15 mouse cellular contexts compared by ENCODE assay signal in the genomic region with DNA sequence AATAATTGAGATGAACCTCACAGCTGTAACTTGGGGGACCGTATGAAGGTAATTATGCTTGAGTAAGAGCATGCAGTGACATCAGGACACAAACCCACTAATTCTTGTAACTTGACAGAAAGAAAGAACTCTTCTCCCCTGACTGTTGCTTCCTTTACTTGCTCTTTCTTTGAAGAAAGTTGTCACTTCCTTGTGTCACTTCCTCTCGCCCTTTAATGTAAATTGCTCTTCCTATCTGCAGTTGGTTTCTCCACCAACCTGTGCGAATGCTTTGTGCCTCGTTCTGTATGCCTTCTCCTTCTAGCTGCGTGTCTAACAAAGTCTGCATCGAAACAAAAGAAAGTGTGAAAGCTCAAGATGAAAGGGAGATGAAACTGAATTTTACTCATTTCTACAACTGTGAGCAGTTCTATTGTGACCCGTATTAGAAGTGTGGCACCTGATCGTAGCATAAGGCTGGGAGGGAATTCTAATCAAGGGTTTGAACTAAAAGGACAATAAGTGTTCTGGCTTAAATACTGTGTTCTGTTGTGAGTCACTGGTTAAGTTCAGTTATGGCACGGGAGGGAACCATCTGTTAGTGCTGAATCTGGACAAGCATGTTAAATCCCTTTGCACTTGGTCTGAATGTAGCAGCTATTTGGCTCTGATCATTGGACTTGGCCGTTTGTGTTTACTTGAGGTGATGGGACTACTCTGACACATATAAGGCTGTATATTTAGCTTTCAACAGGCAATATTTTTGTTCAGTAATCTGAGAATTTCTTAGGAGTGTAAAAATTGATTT.
A peak's percentile ranks its signal among the peaks of the same experiment; 100 is the strongest.
DNase-seq lines count a peak whose midpoint lies in the region; ATAC-seq lines count a peak whose summit lies in the region.
"Had no signal": no experiment of that assay in that cellular context is flagged by ENCODE, and none has a peak within 500 bp of the region (broad histone marks: within the 10 kb centered on the region; RNA-seq: fewer than 3 reads in every experiment).

No protein-coding gene starts in this region.

- whole genome bisulfite sequencing in forebrain, embryonic 15.5 days = 65% methylated on average over 10 of the region's 10 CpGs
- WGBS in forebrain, embryonic 16.5 days = 63% methylated on average over 10 of the region's 10 CpGs

- H3K4me3 ChIP-seq in forebrain, embryonic 15.5 days = no peak overlapping the region
- no peak overlapping the region for H3K4me3 ChIP-seq in forebrain, embryonic 16.5 days (replicated peaks; ENCODE audit: low read length)
- H3K4me3 ChIP-seq: erythroblast, embryonic 14.5 days; myocyte had no signal

- H3K36me3 ChIP-seq in forebrain, embryonic 15.5 days = no peaks in the 10 kb centered on the region
- H3K36me3 ChIP-seq in forebrain, embryonic 16.5 days (ENCODE audit: control insufficient read depth, insufficient read depth) = no peaks in the 10 kb centered on the region

- 0 out of 2 replicates have a peak, but pooled peaks have one; percentile 26 for ATAC-seq in forebrain, embryonic 15.5 days (replicated peaks)
- no peak for ATAC-seq in forebrain, embryonic 16.5 days
- ATAC-seq in megakaryocyte, adult 5-6 weeks (ENCODE audit: poor library complexity, severe bottlenecking) = peak; percentile 81
- ATAC-seq in erythroid progenitor cell, adult 5-6 weeks (replicated peaks; ENCODE audit: low FRiP score, poor library complexity, severe bottlenecking) = no peak
- ATAC-seq: hindbrain, embryonic 16.5 days had no signal

- no peaks in the 10 kb centered on the region for H3K4me1 ChIP-seq in forebrain, embryonic 15.5 days
- H3K4me1 ChIP-seq in forebrain, embryonic 16.5 days (replicated peaks; ENCODE audit: control insufficient read depth, insufficient read depth, low read length) = 0 out of 2 replicates have a peak, but pooled peaks cover 2% of the 10 kb centered on the region

- no peak overlapping the region for H3K4me2 ChIP-seq in forebrain, embryonic 15.5 days (replicated peaks)
- H3K4me2 ChIP-seq in forebrain, embryonic 16.5 days (ENCODE audit: low read length) = no peak overlapping the region
- H3K4me2 ChIP-seq: liver, embryonic 11.5 days had no signal

- no peaks in the 10 kb centered on the region for H3K27me3 ChIP-seq in forebrain, embryonic 15.5 days
- H3K27me3 ChIP-seq in forebrain, embryonic 16.5 days (replicated peaks; ENCODE audit: control insufficient read depth, insufficient read depth, low read length) = no peaks in the 10 kb centered on the region

- H3K27ac ChIP-seq in forebrain, embryonic 15.5 days (replicated peaks) = no peak overlapping the region
- H3K27ac ChIP-seq in forebrain, embryonic 16.5 days (ENCODE audit: low read length) = no peak overlapping the region

- no peak overlapping the region for H3K9ac ChIP-seq in forebrain, embryonic 15.5 days (replicated peaks)
- no peak overlapping the region for H3K9ac ChIP-seq in forebrain, embryonic 16.5 days (replicated peaks; ENCODE audit: low read depth, low read length)

- no peaks in the 10 kb centered on the region for H3K9me3 ChIP-seq in forebrain, embryonic 15.5 days
- H3K9me3 ChIP-seq in forebrain, embryonic 16.5 days (ENCODE audit: control insufficient read depth, low read length) = no peaks in the 10 kb centered on the region

- peak; percentile 21 to 32 for DNase-seq in CD8-positive naive resting alpha-beta T cell, adult 2 months (ENCODE audit: low read depth in 2 of 2, low spot score in 2 of 2)
- DNase-seq in thymus, postnatal 14 days = peak; percentile 54
- DNase-seq in frontal cortex, postnatal 25 days (ENCODE audit: low spot score in 2 of 2) = no peak
- DNase-seq in testis, postnatal 10 days (ENCODE audit: low spot score) = no peak
- DNase-seq: heart, adult 18-20 months; kidney, postnatal 10 days; layer of hippocampus, adult 9-11 months had no signal

Comparison
In these comparisons a context has a peak if more than half of its experiments do, and no peak if none do; other contexts are left out.
1. ATAC-seq: peak in forebrain, embryonic 15.5 days (single experiment) and megakaryocyte, adult 5-6 weeks (single experiment); none in forebrain, embryonic 16.5 days (single experiment) and erythroid progenitor cell, adult 5-6 weeks (single experiment).
2. DNase-seq: peak in CD8-positive naive resting alpha-beta T cell, adult 2 months (2 of 2) and thymus, postnatal 14 days (single experiment); none in frontal cortex, postnatal 25 days (0 of 2) and testis, postnatal 10 days (single experiment).